Mouse (Mus musculus) hindbrain, embryonic 16.5 days (tissue): ENCODE measurements at regions not wholly inside any gene's neighbourhood (a gene's known extent, or its start where the extent isn't known, plus 50 kb on each side); places are given as distances from the start of the nearest gene placed in this dataset.

ENCODE experiments used
- ATAC-seq: fragments of 200-750 bp; cut with Nextera tagmentation; 2 replicates; pipeline ENCODE4 v1.8.0; 2017; ENCODE audit warnings: moderate TSS enrichment, moderate library complexity
- H3K27ac ChIP-seq: fragments of 300-500 bp; sonication (generic); 2 replicates; pipeline ENCODE4 v1.5.1; 2014; ENCODE audit warnings: low read depth, mild to moderate bottlenecking, control low read depth, low read length, moderate library complexity
- H3K27me3 ChIP-seq: fragments of 300-500 bp; sonication (generic); replicated peaks from 2 replicates; pipeline ENCODE4 v1.6.1; 2014; ENCODE audit warnings: low read length; ENCODE audit not compliant: control insufficient read depth, insufficient read depth
- H3K36me3 ChIP-seq: fragments of 300-500 bp; sonication (generic); 2 replicates; pipeline ENCODE4 v1.6.1; 2014; ENCODE audit warnings: mild to moderate bottlenecking, low read length, moderate library complexity, mixed read lengths; ENCODE audit not compliant: control insufficient read depth, insufficient read depth
- H3K4me1 ChIP-seq: fragments of 300-500 bp; sonication (generic); 2 replicates; pipeline ENCODE4 v1.6.1; 2014; ENCODE audit warnings: low read depth, low read length; ENCODE audit not compliant: control insufficient read depth, insufficient read depth
- H3K4me2 ChIP-seq: fragments of 300-500 bp; sonication (generic); 2 replicates; pipeline ENCODE4 v1.6.1; 2014; ENCODE audit warnings: mild to moderate bottlenecking, low read length, control low read depth, moderate library complexity
- H3K4me3 ChIP-seq: fragments of 300-500 bp; sonication (generic); 2 replicates; pipeline ENCODE4 v1.5.1; 2014; ENCODE audit warnings: mild to moderate bottlenecking, low read length, control low read depth, moderate library complexity
- H3K9ac ChIP-seq: fragments of 300-500 bp; sonication (generic); 2 replicates; pipeline ENCODE4 v1.6.1; 2014; ENCODE audit warnings: low read depth, mild to moderate bottlenecking, control low read depth, low read length, moderate library complexity
- H3K9me3 ChIP-seq: fragments of 300-500 bp; sonication (generic); 2 replicates; pipeline ENCODE4 v1.6.1; 2014; ENCODE audit warnings: mild to moderate bottlenecking, low read length, moderate library complexity; ENCODE audit not compliant: control insufficient read depth
- WGBS: fragments of 180-500 bp; shearing (Covaris S2); extraction: QIAGEN DNeasy Blood & Tissue Kit; methylation state at CpG from one replicate; pipeline ENCODE4 v1.1.7; 2014; 5-methylcytosine and 5-hydroxymethylcytosine counted together

- peak overlapping the region; percentile 11; the same call in 1 of the 2 replicates for H3K9ac ChIP-seq
- no peaks in the 10 kb centered on the region for H3K9me3 ChIP-seq
- no peak overlapping the region for H3K4me3 ChIP-seq
- 10% methylated on average over 7 of the region's 7 CpGs for WGBS
- peak; percentile 97 for ATAC-seq
- H3K4me1 ChIP-seq, result peaks cover 13% of the 10 kb centered on the region
- H3K27ac ChIP-seq, result peak overlapping the region; percentile 11; the same call in 1 of the 2 replicates
- peak overlapping the region; percentile 28; the same call in 1 of the 2 replicates for H3K4me2 ChIP-seq
- no peaks in the 10 kb centered on the region for H3K36me3 ChIP-seq
- no peaks in the 10 kb centered on the region for H3K27me3 ChIP-seq
Observed at GRCm38 (mm10) chr9:31971801-31972628, 58.8 kb upstream of the Barx2 start.

GRCm38 (mm10) chr9:31972629-31972993 lies 59.3 kb upstream of the Barx2 start:
- no peak overlapping the region for H3K4me3 ChIP-seq
- no peak for ATAC-seq
- WGBS, result 48% methylated on average over 6 of the region's 6 CpGs
- peak overlapping the region; percentile 11; the same call in 1 of the 2 replicates for H3K27ac ChIP-seq
- H3K36me3 ChIP-seq, result no peaks in the 10 kb centered on the region
- H3K4me2 ChIP-seq, result peak overlapping the region; percentile 28; the same call in 1 of the 2 replicates
- peak overlapping the region; percentile 11; the same call in 1 of the 2 replicates for H3K9ac ChIP-seq
- peaks cover 13% of the 10 kb centered on the region for H3K4me1 ChIP-seq
- H3K9me3 ChIP-seq, result no peaks in the 10 kb centered on the region
- no peaks in the 10 kb centered on the region for H3K27me3 ChIP-seq

GRCm38 (mm10) chr9:31976191-31976590 lies 62.9 kb upstream of the Barx2 start:
- ATAC-seq, result no peak
- 34% methylated on average over 2 of the region's 2 CpGs for WGBS
- Histone ChIP-seq H3K9me3 (peaks cover 3% of the 10 kb centered on the region), H3K36me3 (no peaks in the 10 kb centered on the region), H3K27me3 (no peaks in the 10 kb centered on the region), H3K27ac (no peak overlapping the region), H3K9ac (no peak overlapping the region), H3K4me3 (no peak overlapping the region), H3K4me2 (no peak overlapping the region), H3K4me1 (peaks cover 13% of the 10 kb centered on the region)

DNA sequence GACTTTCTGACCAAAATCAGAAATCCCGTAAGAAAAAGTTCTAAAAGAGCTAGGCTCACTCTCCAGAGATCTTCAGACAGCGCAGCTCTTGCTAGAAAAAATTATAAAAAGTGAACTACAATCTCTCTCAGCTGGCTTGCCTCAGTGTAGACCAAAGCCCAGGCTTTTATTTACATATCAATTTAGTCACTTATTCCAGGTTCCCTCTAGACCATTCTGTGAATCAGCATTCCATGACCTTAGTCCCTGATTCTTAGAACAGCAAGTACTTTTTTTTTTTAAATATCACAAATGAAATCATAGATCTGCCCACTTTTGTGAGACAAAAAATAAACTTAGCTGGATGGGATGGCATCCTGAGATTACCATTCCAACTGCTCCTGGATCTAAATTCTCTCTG lies 64.8 kb upstream of the Barx2 start:
- H3K9ac ChIP-seq, result no peak overlapping the region
- no peaks in the 10 kb centered on the region for H3K27me3 ChIP-seq
- H3K9me3 ChIP-seq, result peaks cover 3% of the 10 kb centered on the region
- no peak overlapping the region for H3K4me3 ChIP-seq
- H3K4me2 ChIP-seq, result no peak overlapping the region
- ATAC-seq, result no peak
- H3K27ac ChIP-seq, result no peak overlapping the region
- WGBS, result 93% methylated on average over 2 of the region's 2 CpGs
- no peaks in the 10 kb centered on the region for H3K36me3 ChIP-seq
- no peaks in the 10 kb centered on the region for H3K4me1 ChIP-seq

GRCm38 (mm10) chr9:31979211-31979610 lies 65.9 kb upstream of the Barx2 start:
- no peak overlapping the region for H3K9ac ChIP-seq
- H3K27me3 ChIP-seq, result no peaks in the 10 kb centered on the region
- H3K4me1 ChIP-seq, result no peaks in the 10 kb centered on the region
- H3K4me2 ChIP-seq, result no peak overlapping the region
- no peak overlapping the region for H3K4me3 ChIP-seq
- 87% methylated on average over 3 of the region's 3 CpGs for WGBS
- no peaks in the 10 kb centered on the region for H3K36me3 ChIP-seq
- peaks cover 3% of the 10 kb centered on the region for H3K9me3 ChIP-seq
- no peak for ATAC-seq
- no peak overlapping the region for H3K27ac ChIP-seq

- H3K27ac ChIP-seq, result no peak overlapping the region
- no peak overlapping the region for H3K9ac ChIP-seq
- H3K4me2 ChIP-seq, result no peak overlapping the region
- peaks cover 3% of the 10 kb centered on the region for H3K9me3 ChIP-seq
- no peak overlapping the region for H3K4me3 ChIP-seq
- no peak for ATAC-seq
- H3K27me3 ChIP-seq, result no peaks in the 10 kb centered on the region
- WGBS, result 95% methylated on average over 5 of the region's 5 CpGs
- H3K36me3 ChIP-seq, result no peaks in the 10 kb centered on the region
- H3K4me1 ChIP-seq, result no peaks in the 10 kb centered on the region
Observed at GRCm38 (mm10) chr9:31980459-31980858, 67.2 kb upstream of the Barx2 start.

DNA sequence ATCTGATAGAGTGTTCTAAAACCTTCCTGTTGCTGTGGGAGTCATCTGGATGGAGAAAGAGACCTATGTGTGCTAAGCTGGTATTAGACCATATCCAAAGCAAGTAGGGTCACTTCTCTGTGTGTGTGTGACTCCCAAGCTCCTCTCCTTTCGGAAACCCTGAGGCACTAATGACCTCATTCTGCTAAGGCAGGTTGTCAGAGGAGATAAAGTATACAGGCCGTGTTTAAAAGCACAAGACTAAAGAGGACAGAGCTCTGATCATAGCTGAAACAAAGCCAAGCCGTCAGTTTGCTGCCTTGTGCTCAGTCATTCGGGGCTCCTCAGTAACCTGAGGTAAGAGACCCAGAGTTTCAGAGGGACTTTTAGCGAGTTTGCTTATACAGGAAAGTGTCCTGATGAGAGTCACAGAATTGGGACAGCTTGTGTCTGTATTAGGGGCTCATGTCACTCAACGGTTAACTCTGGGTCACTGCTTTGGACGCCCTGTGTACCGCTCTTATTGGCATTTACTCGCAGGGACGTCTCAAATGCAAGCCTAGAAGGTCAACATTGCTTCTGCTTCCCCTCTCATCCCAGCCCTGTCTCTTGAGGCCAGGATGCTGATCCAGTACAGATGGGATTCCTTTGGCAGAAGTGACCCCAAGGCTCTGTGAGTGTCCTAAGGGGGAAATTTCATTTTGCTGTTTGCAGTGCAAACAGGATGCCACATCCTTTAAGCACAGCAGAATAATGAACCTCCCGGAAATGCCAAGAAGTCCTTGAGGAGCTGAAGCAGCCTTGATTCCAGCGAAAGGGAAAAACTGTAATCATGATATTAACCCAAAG lies 70.7 kb upstream of the Barx2 start:
- no peaks in the 10 kb centered on the region for H3K36me3 ChIP-seq
- H3K4me3 ChIP-seq, result no peak overlapping the region
- H3K9ac ChIP-seq, result no peak overlapping the region
- no peak overlapping the region for H3K27ac ChIP-seq
- ATAC-seq, result no peak
- 62% methylated on average over 12 of the region's 12 CpGs for whole genome bisulfite sequencing
- no peaks in the 10 kb centered on the region for H3K9me3 ChIP-seq
- no peaks in the 10 kb centered on the region for H3K27me3 ChIP-seq
- no peaks in the 10 kb centered on the region for H3K4me1 ChIP-seq
- H3K4me2 ChIP-seq, result no peak overlapping the region

DNA sequence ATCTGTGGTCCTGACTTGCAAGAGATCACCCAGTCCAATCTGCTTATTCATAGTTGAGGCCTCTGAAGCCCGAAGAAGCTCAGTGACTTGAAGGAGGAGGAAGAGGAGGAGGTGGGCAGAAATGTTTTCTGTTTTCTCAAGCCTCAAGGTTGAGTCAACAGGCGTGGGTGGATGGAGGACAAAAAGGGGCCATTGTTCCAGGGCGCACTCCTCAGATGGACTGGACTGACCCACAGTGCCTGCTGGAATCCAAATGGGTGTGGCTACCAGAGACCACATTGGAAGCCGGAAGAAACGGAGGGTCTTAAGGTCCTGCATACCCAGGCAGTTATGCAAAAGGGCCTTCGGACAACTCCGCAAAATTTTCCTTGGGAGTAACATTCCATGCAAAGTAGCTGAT lies 75.6 kb upstream of the Barx2 start:
- 75% methylated on average over 7 of the region's 7 CpGs for WGBS
- ATAC-seq, result no peak

More for the DNA sequence above, 75.6 kb upstream of the Barx2 start:
- H3K27me3 ChIP-seq, result no peaks in the 10 kb centered on the region
- H3K27ac ChIP-seq, result no peak overlapping the region
- H3K4me1 ChIP-seq, result peaks cover 8% of the 10 kb centered on the region; the same call in 1 of the 2 replicates
- H3K36me3 ChIP-seq, result no peaks in the 10 kb centered on the region
- H3K9me3 ChIP-seq, result no peaks in the 10 kb centered on the region
- no peak overlapping the region for H3K4me3 ChIP-seq
- no peak overlapping the region for H3K9ac ChIP-seq
- no peak overlapping the region for H3K4me2 ChIP-seq
